Mouse (Mus musculus): Measurements from ENCODE around the gene Dis3. TPM values are rescaled to one million over a fixed set of nuclear protein-coding genes. Genes with fewer than 3 reads are reported as not detected.
"Not testable (repeated sequence)": the region's sequence is repeated elsewhere in the genome, so short reads cannot be mapped to it uniquely, and the experiment has no call there.

Dis3 gene
- polyA plus RNA-seq, 1 experiment from 2014 or later: 25.9 TPM

GRCm38 (mm10) chr14:99046782-99047181 lies 52.8 kb downstream of the Dis3 start:
- Histone ChIP-seq H3K36me3 (peaks cover 3% of the 10 kb centered on the region; the same call in 1 of the 2 replicates), H3K27ac (no peak overlapping the region), H3K4me2 (replicated peaks) (peak overlapping the region; percentile 73), H3K9ac (replicated peaks) (peak overlapping the region; percentile 97), H3K27me3 (no peaks in the 10 kb centered on the region), H3K9me3 (no peaks in the 10 kb centered on the region), H3K4me3 (replicated peaks) (peak overlapping the region; percentile 98), H3K4me1 (replicated peaks) (peaks cover 26% of the 10 kb centered on the region)
- under 1% methylated on average over 15 of the region's 15 CpGs for WGBS
- no peak for ATAC-seq

GRCm38 (mm10) chr14:99046031-99046781 lies 53.4 kb downstream of the Dis3 start, which contains the start of the genes Mzt1 and Bora:
Mzt1 (minus strand) TSS chr14:99046134.
Bora (plus strand) TSS chr14:99046222.
- Histone ChIP-seq H3K4me2 (replicated peaks) (peak within 1 kb of the TSS; percentile 73), H3K4me1 (replicated peaks) (peaks cover 30% of the 10 kb centered on the region), H3K27ac (peak within 1 kb of the TSS; percentile 87), H3K27me3 (no peaks in the 10 kb centered on the region), H3K9ac (replicated peaks) (peak within 1 kb of the TSS; percentile 97), H3K9me3 (no peaks in the 10 kb centered on the region), H3K4me3 (replicated peaks) (peak within 1 kb of the TSS; percentile 98), H3K36me3 (peaks cover 3% of the 10 kb centered on the region; the same call in 1 of the 2 replicates)
- ATAC-seq: peak; percentile 97
- under 1% methylated on average over 69 of the region's 81 CpGs for WGBS

GRCm38 (mm10) chr14:99045378-99046030 lies 54.1 kb downstream of the Dis3 start:
- H3K27ac ChIP-seq: peak overlapping the region; percentile 87
- peak; percentile 21 for ATAC-seq
- peak overlapping the region; percentile 73 for H3K4me2 ChIP-seq (replicated peaks)
- H3K9ac ChIP-seq (replicated peaks): peak overlapping the region; percentile 97
- no peaks in the 10 kb centered on the region for H3K27me3 ChIP-seq
- H3K4me1 ChIP-seq (replicated peaks): peaks cover 33% of the 10 kb centered on the region
- peak overlapping the region; percentile 98 for H3K4me3 ChIP-seq (replicated peaks)
- H3K9me3 ChIP-seq: no peaks in the 10 kb centered on the region
- peaks cover 2% of the 10 kb centered on the region; the same call in 1 of the 2 replicates for H3K36me3 ChIP-seq
- WGBS: under 1% methylated on average over 67 of the region's 70 CpGs

GRCm38 (mm10) chr14:99044718-99045117 lies 54.9 kb downstream of the Dis3 start:
- Histone ChIP-seq H3K4me3 (replicated peaks) (peak overlapping the region; percentile 98), H3K9ac (replicated peaks) (peak overlapping the region; percentile 97), H3K4me2 (replicated peaks) (peak overlapping the region; percentile 73), H3K4me1 (replicated peaks) (peaks cover 33% of the 10 kb centered on the region), H3K27ac (no peak overlapping the region), H3K9me3 (no peaks in the 10 kb centered on the region), H3K36me3 (no peaks in the 10 kb centered on the region), H3K27me3 (no peaks in the 10 kb centered on the region)
- WGBS: 9% methylated on average over 5 of the region's 5 CpGs
- ATAC-seq: no peak

GRCm38 (mm10) chr14:99044096-99044495 lies 55.5 kb downstream of the Dis3 start:
- Histone ChIP-seq H3K4me2 (replicated peaks) (peak overlapping the region; percentile 73), H3K4me3 (replicated peaks) (peak overlapping the region; percentile 98), H3K36me3 (peaks cover 4% of the 10 kb centered on the region), H3K27ac (0 out of 2 replicates have a peak overlapping the region, but pooled peaks have one; percentile 9), H3K27me3 (no peaks in the 10 kb centered on the region), H3K9me3 (no peaks in the 10 kb centered on the region), H3K9ac (replicated peaks) (peak overlapping the region; percentile 62), H3K4me1 (replicated peaks) (peaks cover 33% of the 10 kb centered on the region)
- no peak for ATAC-seq
- 28% methylated on average over 10 of the region's 10 CpGs for WGBS

- Histone ChIP-seq H3K9ac (replicated peaks) (peak overlapping the region; percentile 62), H3K4me2 (replicated peaks) (peak overlapping the region; percentile 73), H3K36me3 (peaks cover 9% of the 10 kb centered on the region), H3K27me3 (no peaks in the 10 kb centered on the region), H3K9me3 (no peaks in the 10 kb centered on the region), H3K4me1 (replicated peaks) (peaks cover 33% of the 10 kb centered on the region), H3K27ac (0 out of 2 replicates have a peak overlapping the region, but pooled peaks have one; percentile 9), H3K4me3 (replicated peaks) (peak overlapping the region; percentile 98; the same call in 1 of the 2 replicates)
- ATAC-seq: no peak
- 55% methylated on average over 1 of the region's 1 CpGs for WGBS
Measured at GRCm38 (mm10) chr14:99043499-99043898, 56.1 kb downstream of the Dis3 start.

- H3K4me2 ChIP-seq (replicated peaks): no peak overlapping the region
- H3K4me1 ChIP-seq (replicated peaks): peaks cover 24% of the 10 kb centered on the region
- no peak overlapping the region for H3K4me3 ChIP-seq (replicated peaks)
- H3K9me3 ChIP-seq: no peaks in the 10 kb centered on the region
- no peak for ATAC-seq
- H3K27me3 ChIP-seq: no peaks in the 10 kb centered on the region
- peaks cover 19% of the 10 kb centered on the region for H3K36me3 ChIP-seq
- H3K9ac ChIP-seq (replicated peaks): no peak overlapping the region
- H3K27ac ChIP-seq: no peak overlapping the region
- WGBS: 77% methylated on average over 4 of the region's 4 CpGs
Measured at GRCm38 (mm10) chr14:99041416-99041815, 58.2 kb downstream of the Dis3 start.

- not testable (repeated sequence) for H3K27me3 ChIP-seq; H3K27ac ChIP-seq; H3K4me2 ChIP-seq (replicated peaks); H3K9me3 ChIP-seq; ATAC-seq; H3K4me3 ChIP-seq (replicated peaks); H3K9ac ChIP-seq (replicated peaks)
- H3K4me1 ChIP-seq (replicated peaks): peaks cover 16% of the 10 kb centered on the region
- H3K36me3 ChIP-seq: peaks cover 25% of the 10 kb centered on the region
- 43% methylated on average over 5 of the region's 5 CpGs for WGBS
Measured at GRCm38 (mm10) chr14:99039308-99039707, 60.3 kb downstream of the Dis3 start.

- H3K4me1 ChIP-seq (replicated peaks): peaks cover 7% of the 10 kb centered on the region
- WGBS: 88% methylated on average over 2 of the region's 2 CpGs
- no peak overlapping the region for H3K27ac ChIP-seq
- H3K4me3 ChIP-seq (replicated peaks): no peak overlapping the region
- H3K27me3 ChIP-seq: no peaks in the 10 kb centered on the region
- ATAC-seq: no peak
- H3K9me3 ChIP-seq: no peaks in the 10 kb centered on the region
- no peak overlapping the region for H3K4me2 ChIP-seq (replicated peaks)
- H3K36me3 ChIP-seq: peaks cover 29% of the 10 kb centered on the region
- H3K9ac ChIP-seq (replicated peaks): no peak overlapping the region
Measured at GRCm38 (mm10) chr14:99037703-99038102, 61.9 kb downstream of the Dis3 start.

GRCm38 (mm10) chr14:99036039-99036438 lies 63.5 kb downstream of the Dis3 start:
- H3K9me3 ChIP-seq: no peaks in the 10 kb centered on the region
- H3K36me3 ChIP-seq: peaks cover 35% of the 10 kb centered on the region
- no peak overlapping the region for H3K4me2 ChIP-seq (replicated peaks)
- no peak for ATAC-seq
- 89% methylated on average over 4 of the region's 4 CpGs for WGBS
- no peak overlapping the region for H3K9ac ChIP-seq (replicated peaks)
- H3K27ac ChIP-seq: no peak overlapping the region
- peaks cover under 1% of the 10 kb centered on the region; the same call in 1 of the 2 replicates for H3K4me1 ChIP-seq (replicated peaks)
- no peaks in the 10 kb centered on the region for H3K27me3 ChIP-seq
- no peak overlapping the region for H3K4me3 ChIP-seq (replicated peaks)

- peaks cover 35% of the 10 kb centered on the region for H3K36me3 ChIP-seq
- H3K9me3 ChIP-seq; H3K27me3 ChIP-seq; H3K4me2 ChIP-seq (replicated peaks); H3K4me3 ChIP-seq (replicated peaks); H3K9ac ChIP-seq (replicated peaks); H3K4me1 ChIP-seq (replicated peaks); ATAC-seq; H3K27ac ChIP-seq: not testable (repeated sequence)
- WGBS: 92% methylated on average over 8 of the region's 8 CpGs
Measured at GRCm38 (mm10) chr14:99034851-99035250, 64.7 kb downstream of the Dis3 start.

- H3K27ac ChIP-seq: no peak overlapping the region
- no peaks in the 10 kb centered on the region for H3K9me3 ChIP-seq
- no peaks in the 10 kb centered on the region for H3K27me3 ChIP-seq
- peaks cover 17% of the 10 kb centered on the region for H3K36me3 ChIP-seq
- H3K9ac ChIP-seq (replicated peaks): no peak overlapping the region
- WGBS: 89% methylated on average over 5 of the region's 5 CpGs
- H3K4me3 ChIP-seq (replicated peaks): no peak overlapping the region
- peaks cover 6% of the 10 kb centered on the region for H3K4me1 ChIP-seq (replicated peaks)
- no peak overlapping the region for H3K4me2 ChIP-seq (replicated peaks)
- ATAC-seq: no peak
Measured at GRCm38 (mm10) chr14:99032596-99032995, 67.0 kb downstream of the Dis3 start.
